Mouse (Mus musculus) testis, adult 2 months (tissue): Measurements from ENCODE around the gene Scaf8. TPM values are rescaled to one million over a fixed set of nuclear protein-coding genes. Genes with fewer than 3 reads are reported as not detected.

Experiments
- H3K27ac ChIP-seq: fragments of 200-500 bp; 2 replicates; pipeline ENCODE4 v1.5.1; 2012; ENCODE audit warnings: low read depth, low read length; ENCODE audit not compliant: control insufficient read depth, insufficient read depth
- H3K27me3 ChIP-seq: fragments of 200-500 bp; 2 replicates; pipeline ENCODE4 v1.6.1; 2012; ENCODE audit warnings: mild to moderate bottlenecking, low read length, moderate library complexity; ENCODE audit not compliant: control insufficient read depth, insufficient read depth
- H3K36me3 ChIP-seq: fragments of 200-500 bp; 2 replicates; pipeline ENCODE4 v1.6.1; 2012; ENCODE audit warnings: mild to moderate bottlenecking, low read length; ENCODE audit not compliant: control insufficient read depth, insufficient read depth
- H3K4me1 ChIP-seq: fragments of 200-500 bp; 2 replicates; pipeline ENCODE4 v1.6.1; 2012; ENCODE audit warnings: low read length; ENCODE audit not compliant: control insufficient read depth, insufficient read depth
- H3K4me3 ChIP-seq: fragments of 200-500 bp; 2 replicates; pipeline ENCODE4 v1.5.1; 2012; ENCODE audit warnings: low read depth, mild to moderate bottlenecking, low read length, moderate library complexity, mixed read lengths; ENCODE audit not compliant: control insufficient read depth
- CTCF ChIP-seq: fragments of 200-500 bp; IDR thresholded peaks from 2 replicates; pipeline ENCODE4 v1.5.1; 2012; ENCODE audit warnings: low read depth, mild to moderate bottlenecking, inconsistent platforms, low read length, moderate library complexity; ENCODE audit not compliant: control insufficient read depth, insufficient read depth, insufficient replicate concordance
- POLR2A ChIP-seq: fragments of 200-500 bp; IDR thresholded peaks from 2 replicates; pipeline ENCODE4 v1.6.1; 2012; ENCODE audit warnings: low read depth, mild to moderate bottlenecking, inconsistent platforms, low read length, moderate library complexity; ENCODE audit not compliant: control insufficient read depth
- polyA plus RNA-seq: library from polyadenylated mRNA; depleted of rRNA; stranded (reverse); fragments of >200 nt; gene quantifications from 2 replicates; pipeline ENCODE4 v1.2.3, GENCODE M21; 2012

The Scaf8 gene
- polyA plus RNA-seq, 1 experiment: 15.6 TPM

- H3K27ac ChIP-seq: no peak overlapping the region
- H3K4me3 ChIP-seq: no peak overlapping the region
- TF ChIP-seq POLR2A (no peak), CTCF (no peak)
- H3K36me3 ChIP-seq: no peaks in the 10 kb centered on the region
- no peaks in the 10 kb centered on the region for H3K27me3 ChIP-seq
- no peaks in the 10 kb centered on the region for H3K4me1 ChIP-seq
Observed at GRCm38 (mm10) chr17:3204826-3205405, 90.1 kb downstream of the Scaf8 start.

GRCm38 (mm10) chr17:3206527-3207398, 92.0 kb downstream of the Scaf8 start:
- TF ChIP-seq CTCF (no peak), POLR2A (no peak)
- H3K36me3 ChIP-seq: no peaks in the 10 kb centered on the region
- H3K4me1 ChIP-seq: peaks cover 3% of the 10 kb centered on the region
- H3K27me3 ChIP-seq: no peaks in the 10 kb centered on the region
- no peak overlapping the region for H3K4me3 ChIP-seq
- 0 out of 2 replicates have a peak overlapping the region, but pooled peaks have one; percentile 8 for H3K27ac ChIP-seq

- Histone ChIP-seq H3K4me3 (no peak overlapping the region), H3K27me3 (no peaks in the 10 kb centered on the region), H3K36me3 (no peaks in the 10 kb centered on the region), H3K27ac (no peak overlapping the region), H3K4me1 (peaks cover 3% of the 10 kb centered on the region)
- TF ChIP-seq POLR2A (no peak), CTCF (no peak)
Observed at GRCm38 (mm10) chr17:3207529-3208240, 92.9 kb downstream of the Scaf8 start.

DNA sequence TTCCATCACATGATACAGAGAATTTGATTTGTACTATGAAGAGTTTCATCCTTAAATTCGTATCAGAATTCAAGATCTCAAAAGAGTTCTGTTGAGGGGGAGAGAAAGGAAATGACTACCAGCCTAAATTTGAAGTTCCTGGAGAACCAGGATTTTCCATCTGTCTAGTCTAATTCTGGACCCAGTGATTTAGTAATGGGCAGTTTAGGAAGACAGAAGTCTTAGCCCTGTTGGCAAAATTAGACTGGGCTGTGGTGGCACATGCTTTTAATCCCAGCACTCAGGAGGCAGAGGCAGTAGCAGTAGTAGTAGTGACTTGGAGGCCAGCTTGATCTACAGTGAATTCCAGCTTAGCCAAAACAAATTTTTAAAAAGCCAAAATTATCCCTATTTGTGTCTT, 93.7 kb downstream of the Scaf8 start:
- no peak overlapping the region for H3K27ac ChIP-seq
- no peaks in the 10 kb centered on the region for H3K27me3 ChIP-seq
- H3K4me3 ChIP-seq: no peak overlapping the region
- peaks cover 3% of the 10 kb centered on the region for H3K4me1 ChIP-seq
- H3K36me3 ChIP-seq: no peaks in the 10 kb centered on the region
- TF ChIP-seq POLR2A (no peak), CTCF (no peak)

DNA sequence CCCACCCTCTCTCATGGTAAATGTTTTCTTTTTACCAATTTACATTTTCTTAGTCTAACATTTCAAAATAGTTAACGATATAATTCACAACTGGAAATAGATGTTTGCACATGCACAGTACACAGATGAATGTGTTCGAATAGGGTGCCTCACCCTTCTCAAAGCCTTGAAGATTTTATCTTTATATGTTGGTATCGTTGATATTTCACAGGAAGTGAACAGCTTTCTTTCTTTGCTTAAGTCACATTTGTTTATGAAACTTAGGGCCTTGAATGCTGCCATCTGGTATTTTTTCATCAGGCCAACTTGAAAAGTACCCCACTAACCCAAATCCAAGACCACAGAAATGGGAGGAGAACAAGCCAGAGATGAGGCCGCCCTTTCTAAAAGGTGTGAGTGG, 94.8 kb downstream of the Scaf8 start:
- Histone ChIP-seq H3K27me3 (no peaks in the 10 kb centered on the region), H3K36me3 (no peaks in the 10 kb centered on the region), H3K27ac (no peak overlapping the region), H3K4me1 (peaks cover 3% of the 10 kb centered on the region), H3K4me3 (no peak overlapping the region)
- no peak for TF ChIP-seq CTCF
- no peak for TF ChIP-seq POLR2A

GRCm38 (mm10) chr17:3210134-3210533, 95.4 kb downstream of the Scaf8 start:
- peaks cover 3% of the 10 kb centered on the region for H3K4me1 ChIP-seq
- TF ChIP-seq CTCF (no peak), POLR2A (no peak)
- H3K27me3 ChIP-seq: no peaks in the 10 kb centered on the region
- H3K36me3 ChIP-seq: no peaks in the 10 kb centered on the region
- no peak overlapping the region for H3K4me3 ChIP-seq
- no peak overlapping the region for H3K27ac ChIP-seq

DNA sequence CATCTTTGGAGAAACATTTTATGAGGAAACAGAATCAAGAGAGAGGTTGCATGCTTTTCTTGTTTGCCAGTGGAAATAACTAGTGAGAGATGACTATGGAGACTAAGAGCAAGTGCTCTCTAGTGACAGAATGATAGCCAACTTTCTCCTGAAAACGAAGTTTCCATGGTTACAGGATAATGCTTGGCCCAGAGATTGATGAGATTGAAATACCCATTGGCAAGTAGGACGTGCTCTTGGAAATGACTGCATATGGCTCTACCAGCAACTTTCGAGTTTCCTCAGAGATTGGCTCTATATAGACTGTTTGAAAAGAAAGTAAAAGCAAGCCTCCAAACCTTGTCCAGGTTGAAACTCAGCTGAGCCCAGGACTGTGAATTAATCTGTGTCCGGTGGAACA, 97.3 kb downstream of the Scaf8 start:
- no peak overlapping the region for H3K27ac ChIP-seq
- no peaks in the 10 kb centered on the region for H3K27me3 ChIP-seq
- no peak overlapping the region for H3K4me3 ChIP-seq
- no peak for TF ChIP-seq CTCF
- peaks cover 3% of the 10 kb centered on the region for H3K4me1 ChIP-seq
- H3K36me3 ChIP-seq: no peaks in the 10 kb centered on the region
